Mouse (Mus musculus) bone marrow, adult 2 months (tissue): ENCODE measurements around the gene Serpinb9b. TPM values are rescaled to one million over a fixed set of nuclear protein-coding genes. Genes with fewer than 3 reads are reported as not detected.

Experiments
- H3K27ac ChIP-seq: fragments of 200-500 bp; 2 replicates; pipeline ENCODE4 v1.5.1; 2012; ENCODE audit warnings: low read depth, mild to moderate bottlenecking, control low read depth, inconsistent platforms, low read length; ENCODE audit not compliant: control insufficient read depth, poor library complexity, insufficient read depth
- H3K4me1 ChIP-seq: fragments of 200-500 bp; 2 replicates; pipeline ENCODE4 v1.6.1; 2011; ENCODE audit warnings: low read length; ENCODE audit not compliant: control insufficient read depth, insufficient read depth
- H3K4me3 ChIP-seq: fragments of 200-500 bp; replicated peaks from 2 replicates; pipeline ENCODE3; 2011; ENCODE audit warnings: mild to moderate bottlenecking, low read depth, low read length, control low read depth; ENCODE audit not compliant: control insufficient read depth
- CTCF ChIP-seq: fragments of 200-500 bp; IDR thresholded peaks from 2 replicates; pipeline ENCODE4 v1.5.1; 2011; ENCODE audit warnings: low read length, control low read depth; ENCODE audit not compliant: control insufficient read depth, insufficient read depth
- POLR2A ChIP-seq: fragments of 200-500 bp; IDR thresholded peaks from 2 replicates; pipeline ENCODE4 v1.6.1; 2011; ENCODE audit warnings: low read depth, mild to moderate bottlenecking, control low read depth, low read length, borderline replicate concordance; ENCODE audit not compliant: control insufficient read depth
- WGBS: fragments of 180-500 bp; shearing (Covaris S2); methylation state at CpG from one replicate; pipeline ENCODE4 v1.1.7; 2018; 5-methylcytosine and 5-hydroxymethylcytosine counted together
- polyA plus RNA-seq: library from polyadenylated mRNA; stranded (reverse); fragments of >200 nt; gene quantifications from 2 replicates; pipeline ENCODE4 v1.2.4, GENCODE M21; 2011; ENCODE audit warnings: low replicate concordance; ENCODE audit not compliant: missing spikeins, insufficient read depth, insufficient read length

The Serpinb9b gene
- polyA plus RNA-seq, 1 experiment = 2.3 TPM

DNA sequence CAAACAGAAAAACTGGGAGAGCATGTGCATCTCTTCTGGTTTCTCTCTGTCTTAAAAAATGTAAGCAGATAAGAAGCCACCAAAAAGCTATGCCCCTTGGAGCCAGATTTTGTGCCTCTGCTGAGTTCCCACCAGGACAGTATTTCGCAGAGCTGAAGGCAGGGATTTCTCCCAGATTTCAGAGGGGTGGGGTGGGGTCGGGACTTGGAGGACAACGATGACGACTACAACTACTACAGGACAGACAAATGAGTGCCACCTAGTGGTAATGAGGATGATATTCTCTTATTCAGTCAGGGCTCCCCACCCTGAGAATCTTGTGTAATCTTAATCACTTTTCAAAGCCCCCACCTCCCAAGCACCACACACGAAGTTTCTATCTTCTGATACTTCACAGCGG lies 52.2 kb downstream of the Serpinb9b start:
- Histone ChIP-seq H3K4me1 (no peaks in the 10 kb centered on the region), H3K27ac (no peak overlapping the region), H3K4me3 (no peak overlapping the region)
- WGBS = 14% methylated on average over 6 of the region's 6 CpGs
- no peak for TF ChIP-seq POLR2A
- TF ChIP-seq CTCF = no peak

DNA sequence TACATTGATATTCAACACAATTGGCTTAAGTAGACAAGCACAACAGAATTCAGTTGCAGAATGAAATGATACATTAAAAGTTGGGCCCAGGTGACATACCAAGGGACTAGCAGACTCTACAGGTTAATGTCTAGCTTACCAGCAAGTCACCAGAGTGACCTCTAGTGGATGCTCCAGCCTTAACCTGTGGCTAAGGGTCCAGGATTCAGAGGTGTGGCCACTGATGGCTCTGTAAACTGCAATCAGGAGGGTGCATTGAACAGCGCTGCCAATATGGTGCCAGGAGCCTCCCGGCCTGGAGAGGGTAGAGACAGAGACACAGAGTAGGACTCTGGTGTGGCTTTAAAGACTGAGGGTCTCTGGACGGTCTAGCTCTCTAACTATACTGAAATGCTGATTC lies 53.1 kb downstream of the Serpinb9b start:
- Histone ChIP-seq H3K27ac (no peak overlapping the region), H3K4me1 (no peaks in the 10 kb centered on the region), H3K4me3 (no peak overlapping the region)
- peak; percentile 33; the same call in 1 of the 2 replicates for TF ChIP-seq CTCF
- no peak for TF ChIP-seq POLR2A
- 59% methylated on average over 3 of the region's 3 CpGs for WGBS

- TF ChIP-seq CTCF (no peak), POLR2A (no peak)
- no peak overlapping the region for H3K4me3 ChIP-seq
- WGBS = 56% methylated on average over 2 of the region's 2 CpGs
- peaks cover 2% of the 10 kb centered on the region; the same call in 1 of the 2 replicates for H3K4me1 ChIP-seq
- no peak overlapping the region for H3K27ac ChIP-seq
Observed at GRCm38 (mm10) chr13:33083834-33084233, 56.6 kb downstream of the Serpinb9b start.

DNA sequence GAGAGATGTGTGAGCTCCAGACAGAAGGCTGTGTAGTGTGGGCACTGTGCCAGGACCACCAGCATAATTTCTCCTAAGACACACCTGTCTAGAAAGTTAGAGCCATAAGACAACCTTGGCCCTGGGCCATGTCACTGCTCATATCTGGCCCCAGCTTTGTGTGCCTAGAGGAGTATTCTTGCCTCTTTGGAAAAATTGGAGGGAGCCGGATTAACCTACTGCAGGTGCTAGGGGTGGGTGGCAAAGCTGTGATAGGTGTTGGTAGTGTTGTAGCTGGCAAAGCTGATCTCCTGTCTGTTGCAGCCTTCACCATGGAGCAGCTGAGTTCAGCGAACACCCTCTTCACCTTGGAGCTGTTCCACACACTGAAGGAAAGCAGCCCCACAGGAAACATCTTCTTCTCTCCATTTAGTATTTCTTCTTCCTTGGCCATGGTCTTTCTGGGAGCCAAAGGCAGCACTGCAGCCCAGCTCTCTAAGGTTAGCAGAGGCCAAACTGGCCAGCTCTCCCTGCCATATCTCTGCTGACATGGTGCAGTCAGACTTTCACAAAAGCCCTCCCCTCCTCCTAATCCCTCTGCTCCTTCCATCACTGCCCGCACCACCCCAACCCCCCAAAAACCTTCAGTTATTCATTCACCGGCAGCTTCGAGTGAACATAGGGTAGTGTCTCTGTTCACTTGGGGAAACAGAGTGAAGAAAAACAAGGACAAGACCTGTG lies 57.9 kb downstream of the Serpinb9b start:
- Histone ChIP-seq H3K4me3 (no peak overlapping the region), H3K27ac (no peak overlapping the region), H3K4me1 (peaks cover 2% of the 10 kb centered on the region; the same call in 1 of the 2 replicates)
- TF ChIP-seq CTCF = no peak
- TF ChIP-seq POLR2A = no peak
- 69% methylated on average over 5 of the region's 5 CpGs for WGBS

DNA sequence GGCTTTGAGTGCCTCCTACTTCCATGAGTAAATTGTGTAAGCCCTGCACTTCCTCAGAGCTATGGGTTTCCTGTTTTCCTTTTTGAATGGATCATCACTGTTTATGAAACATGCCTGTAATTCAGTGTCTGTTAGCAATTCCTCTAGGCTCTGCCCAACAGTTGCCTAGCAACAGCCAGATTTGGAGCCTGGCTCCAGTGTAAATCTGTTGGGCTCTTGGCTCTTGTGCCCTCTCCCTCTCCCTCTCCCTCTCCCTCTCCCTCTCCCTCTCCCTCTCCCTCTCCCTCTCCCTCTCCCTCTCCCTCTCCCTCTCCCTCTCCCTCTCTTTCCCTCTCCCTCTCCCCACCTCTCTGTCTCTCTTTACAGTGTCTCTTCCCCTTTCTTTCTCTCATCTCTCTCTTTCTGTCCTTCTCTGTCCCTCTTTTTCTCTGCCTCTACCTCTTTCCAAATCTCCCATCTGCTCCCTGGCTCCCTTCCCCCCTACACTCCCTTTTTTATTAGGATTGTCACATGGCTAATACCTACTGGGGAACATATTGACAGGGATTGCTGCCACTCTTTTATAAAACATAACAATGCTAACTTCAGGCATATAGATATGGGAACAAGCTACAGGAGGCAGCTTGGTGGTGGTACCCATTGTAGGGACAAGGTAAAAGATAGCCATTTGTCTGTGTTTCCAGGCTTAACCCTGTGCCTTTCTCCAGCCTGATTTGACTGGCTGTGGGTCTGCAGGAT lies 58.6 kb downstream of the Serpinb9b start:
- Histone ChIP-seq H3K4me1 (peaks cover 2% of the 10 kb centered on the region; the same call in 1 of the 2 replicates), H3K27ac (no peak overlapping the region), H3K4me3 (no peak overlapping the region)
- TF ChIP-seq CTCF (no peak), POLR2A (no peak)

DNA sequence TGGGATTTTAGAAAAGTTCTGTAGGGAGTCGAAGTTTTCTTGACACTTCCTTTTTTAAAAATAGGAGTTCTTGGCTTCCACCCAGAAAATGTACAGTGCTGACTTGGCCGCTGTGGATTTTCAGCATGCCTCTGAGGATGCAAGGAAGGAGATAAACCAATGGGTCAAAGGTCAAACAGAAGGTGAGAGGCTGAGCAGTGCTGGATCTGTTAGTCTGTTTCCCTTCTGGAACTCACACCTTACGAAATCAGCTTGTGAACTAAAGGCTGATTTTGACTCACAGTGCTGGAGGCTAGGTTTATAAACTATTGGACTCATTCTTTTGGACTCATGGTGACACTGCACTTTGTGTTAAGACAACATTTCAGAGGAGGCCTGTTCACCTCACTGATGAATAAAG lies 62.4 kb downstream of the Serpinb9b start:
- no peak overlapping the region for H3K4me3 ChIP-seq
- TF ChIP-seq CTCF (no peak), POLR2A (no peak)
- 32% methylated on average over 3 of the region's 3 CpGs for WGBS
- no peak overlapping the region for H3K27ac ChIP-seq
- peaks cover 2% of the 10 kb centered on the region; the same call in 1 of the 2 replicates for H3K4me1 ChIP-seq

DNA sequence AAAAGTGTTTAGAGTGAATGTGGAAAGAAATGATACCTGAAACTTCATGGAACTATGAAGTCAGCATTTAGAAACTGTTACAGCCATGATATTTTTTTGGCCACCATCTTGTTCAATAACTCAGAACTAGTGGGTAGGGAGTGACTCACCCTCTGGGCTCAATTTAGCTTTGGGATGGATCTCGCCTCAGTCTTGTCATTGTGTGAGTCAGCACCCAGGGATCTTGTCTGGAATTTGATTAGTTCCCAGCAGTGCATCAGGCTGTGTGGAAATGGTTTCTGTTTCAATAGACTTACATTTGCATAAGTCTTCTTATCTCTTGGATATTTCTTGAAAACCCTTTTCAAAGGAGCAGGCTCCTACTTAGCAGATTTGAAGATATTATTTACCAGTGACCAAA lies 63.3 kb downstream of the Serpinb9b start:
- Histone ChIP-seq H3K27ac (no peak overlapping the region), H3K4me3 (no peak overlapping the region), H3K4me1 (peaks cover 2% of the 10 kb centered on the region; the same call in 1 of the 2 replicates)
- WGBS = 69% methylated on average over 1 of the region's 1 CpGs
- TF ChIP-seq POLR2A = no peak
- no peak for TF ChIP-seq CTCF

- Histone ChIP-seq H3K4me3 (no peak overlapping the region), H3K27ac (no peak overlapping the region), H3K4me1 (peaks cover 2% of the 10 kb centered on the region; the same call in 1 of the 2 replicates)
- WGBS = 78% methylated on average over 1 of the region's 1 CpGs
- TF ChIP-seq CTCF (no peak), POLR2A (no peak)
Observed at GRCm38 (mm10) chr13:33091306-33091705, 64.1 kb downstream of the Serpinb9b start.

Other genes with a start within 250 kb of the Serpinb9b start
- gene Mylk4, start 243.5 kb upstream of the Serpinb9b start, polyA plus RNA-seq = 1.1 TPM in 2 replicates
- 9.0 and 9.2 TPM in 2 replicates for gene Wrnip1, start 225.4 kb upstream of the Serpinb9b start, polyA plus RNA-seq
- gene D930007J09Rik, start 224.6 kb upstream of the Serpinb9b start, polyA plus RNA-seq = not detected in 2 replicates
- gene Serpinb1a, start 176.2 kb upstream of the Serpinb9b start, polyA plus RNA-seq = 42.2 and 91.9 TPM in 2 replicates
- gene Serpinb1c, start 129.2 kb upstream of the Serpinb9b start, polyA plus RNA-seq = not detected in 2 replicates
- gene Serpinb6b, start 62.2 kb upstream of the Serpinb9b start, polyA plus RNA-seq = 2.9 and 6.2 TPM in 2 replicates
- gene Serpinb9, start 24.2 kb upstream of the Serpinb9b start, polyA plus RNA-seq = 3.1 and 6.7 TPM in 2 replicates
- 1.00 TPM in 1 of 2 replicates, not detected in the other for gene Serpinb1b, start 51.2 kb downstream of the Serpinb9b start, polyA plus RNA-seq
- gene Serpinb9c, start 132.3 kb downstream of the Serpinb9b start, polyA plus RNA-seq = 0.97 TPM in 1 of 2 replicates, not detected in the other
- 1.4 TPM in 1 of 2 replicates, not detected in the other for gene Serpinb9d, start 165.5 kb downstream of the Serpinb9b start, polyA plus RNA-seq
- not detected in 2 replicates for gene Serpinb9e, start 222.2 kb downstream of the Serpinb9b start, polyA plus RNA-seq